In the genomic region with DNA sequence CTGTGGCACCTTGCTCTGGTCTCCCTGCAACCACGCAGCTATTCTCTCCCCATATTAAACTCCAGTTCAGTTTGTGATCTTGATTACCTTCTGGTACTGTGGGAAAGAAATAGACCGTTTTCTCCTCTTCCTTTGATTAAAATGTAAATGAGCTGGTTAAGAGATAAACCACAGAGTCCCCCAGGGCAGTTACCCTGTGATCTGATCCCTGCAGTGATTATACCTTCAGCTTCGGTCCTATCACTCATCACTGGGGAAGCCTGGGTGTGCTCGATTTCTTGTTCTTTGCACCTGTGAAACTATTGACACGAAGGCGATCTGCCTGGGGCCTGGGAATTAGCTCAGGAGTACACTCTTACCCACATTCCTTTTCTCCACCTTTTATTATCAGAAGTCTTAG, we compare ENCODE assay signal across 21 mouse cellular contexts.
"Had no signal": no experiment of that assay in that cellular context is flagged by ENCODE, and none has a peak within 500 bp of the region (broad histone marks: within the 10 kb centered on the region; RNA-seq: fewer than 3 reads in every experiment).

No protein-coding gene starts in this region.

- H3K9ac ChIP-seq: limb, embryonic 12.5 days; limb, embryonic 15.5 days; liver, embryonic 14.5 days; liver, postnatal 0 days; lung, embryonic 15.5 days; midbrain, embryonic 15.5 days had no signal

- H3K4me2 ChIP-seq: limb, embryonic 12.5 days; limb, embryonic 15.5 days; liver, embryonic 11.5 days; lung, embryonic 15.5 days; midbrain, embryonic 15.5 days had no signal

- H3K4me1 ChIP-seq: limb, embryonic 12.5 days; limb, embryonic 15.5 days; lung, embryonic 15.5 days had no signal

- DNase-seq: kidney, adult 18-20 months; kidney, adult 9 months; kidney, postnatal 14 days; kidney, postnatal 4 days; left cerebral cortex, postnatal 4 days; liver, postnatal 0 days; lung, postnatal 10 days; lung, postnatal 36 days; retina, postnatal 1 day; right cerebral cortex, postnatal 25 days; spleen, adult 18-20 months; thymus, adult 18-20 months; thymus, postnatal 36 days had no signal

- H3K9me3 ChIP-seq: limb, embryonic 12.5 days; limb, embryonic 15.5 days; lung, embryonic 15.5 days; midbrain, embryonic 15.5 days had no signal

- H3K4me3 ChIP-seq: limb, embryonic 12.5 days; limb, embryonic 15.5 days; lung, embryonic 15.5 days; midbrain, embryonic 15.5 days; myocyte had no signal

- H3K27me3 ChIP-seq: limb, embryonic 12.5 days; limb, embryonic 15.5 days; lung, embryonic 15.5 days; midbrain, embryonic 15.5 days had no signal

- H3K27ac ChIP-seq: limb, embryonic 12.5 days; limb, embryonic 15.5 days; liver, embryonic 14.5 days; lung, embryonic 15.5 days; midbrain, embryonic 15.5 days had no signal

- ATAC-seq: intestine, embryonic 16.5 days; liver, postnatal 0 days; midbrain, embryonic 15.5 days had no signal
